Mouse (Mus musculus): ENCODE data around the gene Sirt4. TPM values are rescaled to one million over a fixed set of nuclear protein-coding genes. Genes with fewer than 3 reads are reported as not detected.

The Sirt4 gene
- polyA plus RNA-seq, 1 experiment: 9.2 TPM

GRCm38 (mm10) chr5:115513721-115514120 is 29.2 kb upstream of the Sirt4 start:
- peaks cover 100% of the 10 kb centered on the region for H3K79me2 ChIP-seq (ENCODE audit: control insufficient read depth, insufficient read depth)
- no peak for TF ChIP-seq CTCF (IDR thresholded peaks at IDR 0.05; ENCODE audit: control insufficient read depth, insufficient read depth, insufficient read length)
- no peak for TF ChIP-seq MAX (IDR thresholded peaks at IDR 0.05)
- no peak for TF ChIP-seq FOSL1 (IDR thresholded peaks at IDR 0.05; ENCODE audit: insufficient read depth, low read length, poor library complexity, severe bottlenecking)
- no peak for TF ChIP-seq MYOD1 (IDR thresholded peaks at IDR 0.05; ENCODE audit: control insufficient read depth, insufficient read length, low read depth)
- TF ChIP-seq USF1 (IDR thresholded peaks at IDR 0.05; ENCODE audit: low read depth): no peak
- H3K36me3 ChIP-seq (ENCODE audit: control insufficient read depth, insufficient read depth): peaks cover 7% of the 10 kb centered on the region
- no peak overlapping the region for H3K4me3 ChIP-seq (ENCODE audit: insufficient read depth, poor library complexity, severe bottlenecking)
- H3ac ChIP-seq (ENCODE audit: control insufficient read depth, insufficient read length, low read depth): no peak overlapping the region
- H3K79me3 ChIP-seq (ENCODE audit: low read depth): peaks cover 87% of the 10 kb centered on the region
- H3K27me3 ChIP-seq (ENCODE audit: control insufficient read depth, insufficient read depth, insufficient read length): no peaks in the 10 kb centered on the region

GRCm38 (mm10) chr5:115513246-115513645 is 28.7 kb upstream of the Sirt4 start:
- TF ChIP-seq MAX (IDR thresholded peaks at IDR 0.05) (no peak), CEBPB (IDR thresholded peaks at IDR 0.05; ENCODE audit: low read depth) (no peak), FOSL1 (IDR thresholded peaks at IDR 0.05; ENCODE audit: insufficient read depth, low read length, poor library complexity, severe bottlenecking) (no peak), MYOG (IDR thresholded peaks at IDR 0.05; ENCODE audit: control insufficient read depth, extremely low read depth, insufficient read length) (no peak), CTCF (IDR thresholded peaks at IDR 0.05; ENCODE audit: control insufficient read depth, insufficient read depth, insufficient read length) (no peak), MYOD1 (IDR thresholded peaks at IDR 0.05; ENCODE audit: control insufficient read depth, insufficient read length, low read depth) (no peak), USF1 (IDR thresholded peaks at IDR 0.05; ENCODE audit: low read depth) (no peak)
- Histone ChIP-seq H3K27me3 (ENCODE audit: control insufficient read depth, insufficient read depth, insufficient read length) (no peaks in the 10 kb centered on the region), H3K79me2 (ENCODE audit: control insufficient read depth, insufficient read depth) (peaks cover 100% of the 10 kb centered on the region), H3K36me3 (ENCODE audit: control insufficient read depth, insufficient read depth) (peaks cover 7% of the 10 kb centered on the region), H3ac (ENCODE audit: control insufficient read depth, insufficient read length, low read depth) (no peak overlapping the region), H3K4me3 (ENCODE audit: insufficient read depth, poor library complexity, severe bottlenecking) (no peak overlapping the region), H3K79me3 (ENCODE audit: low read depth) (peaks cover 88% of the 10 kb centered on the region)

GRCm38 (mm10) chr5:115512375-115512774 is 27.9 kb upstream of the Sirt4 start:
- H3ac ChIP-seq (ENCODE audit: control insufficient read depth, insufficient read length, low read depth): no peak overlapping the region
- H3K36me3 ChIP-seq (ENCODE audit: control insufficient read depth, insufficient read depth): peaks cover under 1% of the 10 kb centered on the region
- TF ChIP-seq CEBPB (IDR thresholded peaks at IDR 0.05; ENCODE audit: low read depth): peak; percentile 69
- no peak for TF ChIP-seq CTCF (IDR thresholded peaks at IDR 0.05; ENCODE audit: control insufficient read depth, insufficient read depth, insufficient read length)
- TF ChIP-seq FOSL1 (IDR thresholded peaks at IDR 0.05; ENCODE audit: insufficient read depth, low read length, poor library complexity, severe bottlenecking): no peak
- TF ChIP-seq USF1 (IDR thresholded peaks at IDR 0.05; ENCODE audit: low read depth): no peak
- no peak for TF ChIP-seq MYOD1 (IDR thresholded peaks at IDR 0.05; ENCODE audit: control insufficient read depth, insufficient read length, low read depth)
- peaks cover 91% of the 10 kb centered on the region for H3K79me3 ChIP-seq (ENCODE audit: low read depth)
- H3K4me3 ChIP-seq (ENCODE audit: insufficient read depth, poor library complexity, severe bottlenecking): no peak overlapping the region
- peaks cover 100% of the 10 kb centered on the region for H3K79me2 ChIP-seq (ENCODE audit: control insufficient read depth, insufficient read depth)
- H3K27me3 ChIP-seq (ENCODE audit: control insufficient read depth, insufficient read depth, insufficient read length): no peaks in the 10 kb centered on the region

- Histone ChIP-seq H3K27me3 (ENCODE audit: control insufficient read depth, insufficient read depth, insufficient read length) (no peaks in the 10 kb centered on the region), H3K79me3 (ENCODE audit: low read depth) (peaks cover 77% of the 10 kb centered on the region), H3K36me3 (ENCODE audit: control insufficient read depth, insufficient read depth) (no peaks in the 10 kb centered on the region), H3ac (ENCODE audit: control insufficient read depth, insufficient read length, low read depth) (no peak overlapping the region), H3K4me3 (ENCODE audit: insufficient read depth, poor library complexity, severe bottlenecking) (no peak overlapping the region), H3K79me2 (ENCODE audit: control insufficient read depth, insufficient read depth) (peaks cover 85% of the 10 kb centered on the region)
- TF ChIP-seq FOSL1 (IDR thresholded peaks at IDR 0.05; ENCODE audit: insufficient read depth, low read length, poor library complexity, severe bottlenecking) (no peak), USF1 (IDR thresholded peaks at IDR 0.05; ENCODE audit: low read depth) (no peak), CEBPB (IDR thresholded peaks at IDR 0.05; ENCODE audit: low read depth) (no peak), MYOG (IDR thresholded peaks at IDR 0.05; ENCODE audit: control insufficient read depth, extremely low read depth, insufficient read length) (no peak), MYOD1 (IDR thresholded peaks at IDR 0.05; ENCODE audit: control insufficient read depth, insufficient read length, low read depth) (no peak), CTCF (IDR thresholded peaks at IDR 0.05; ENCODE audit: control insufficient read depth, insufficient read depth, insufficient read length) (no peak), MAX (IDR thresholded peaks at IDR 0.05) (no peak)
Measured at GRCm38 (mm10) chr5:115509790-115510689, 25.5 kb upstream of the Sirt4 start.

- H3K4me3 ChIP-seq (ENCODE audit: insufficient read depth, poor library complexity, severe bottlenecking): no peak overlapping the region
- H3K79me2 ChIP-seq (ENCODE audit: control insufficient read depth, insufficient read depth): peaks cover 78% of the 10 kb centered on the region
- TF ChIP-seq CTCF (IDR thresholded peaks at IDR 0.05; ENCODE audit: control insufficient read depth, insufficient read depth, insufficient read length): no peak
- no peak for TF ChIP-seq FOSL1 (IDR thresholded peaks at IDR 0.05; ENCODE audit: insufficient read depth, low read length, poor library complexity, severe bottlenecking)
- TF ChIP-seq MYOD1 (IDR thresholded peaks at IDR 0.05; ENCODE audit: control insufficient read depth, insufficient read length, low read depth): no peak
- TF ChIP-seq MYOG (IDR thresholded peaks at IDR 0.05; ENCODE audit: control insufficient read depth, extremely low read depth, insufficient read length): no peak
- TF ChIP-seq USF1 (IDR thresholded peaks at IDR 0.05; ENCODE audit: low read depth): no peak
- TF ChIP-seq CEBPB (IDR thresholded peaks at IDR 0.05; ENCODE audit: low read depth): no peak
- no peak for TF ChIP-seq MAX (IDR thresholded peaks at IDR 0.05)
- peaks cover 73% of the 10 kb centered on the region for H3K79me3 ChIP-seq (ENCODE audit: low read depth)
- no peaks in the 10 kb centered on the region for H3K27me3 ChIP-seq (ENCODE audit: control insufficient read depth, insufficient read depth, insufficient read length)
- no peak overlapping the region for H3ac ChIP-seq (ENCODE audit: control insufficient read depth, insufficient read length, low read depth)
- H3K36me3 ChIP-seq (ENCODE audit: control insufficient read depth, insufficient read depth): no peaks in the 10 kb centered on the region
Measured at GRCm38 (mm10) chr5:115509321-115509761, 24.8 kb upstream of the Sirt4 start.
